Mouse (Mus musculus) ES-Bruce4 (cell line): Measurements from ENCODE around the gene Malrd1. TPM values are rescaled to one million over a fixed set of nuclear protein-coding genes. Genes with fewer than 3 reads are reported as not detected.

ENCODE experiments used
- H3K27ac ChIP-seq: 2 replicates; pipeline ENCODE4 v1.5.1; 2012; ENCODE audit warnings: low read length, inconsistent platforms; ENCODE audit not compliant: insufficient read depth
- H3K27me3 ChIP-seq: 2 replicates; pipeline ENCODE4 v1.6.1; 2012; ENCODE audit warnings: mild to moderate bottlenecking, low read length, inconsistent platforms; ENCODE audit not compliant: control insufficient read depth, poor library complexity, insufficient read depth, severe bottlenecking
- H3K36me3 ChIP-seq: 2 replicates; pipeline ENCODE4 v1.6.1; 2012; ENCODE audit warnings: inconsistent platforms, mild to moderate bottlenecking, low read length, moderate library complexity; ENCODE audit not compliant: control insufficient read depth, poor library complexity, insufficient read depth, severe bottlenecking
- H3K4me1 ChIP-seq: one replicate; pipeline ENCODE4 v1.8.1; 2011; ENCODE audit warnings: low read length; ENCODE audit not compliant: control insufficient read depth, insufficient read depth
- H3K4me3 ChIP-seq: 2 replicates; pipeline ENCODE4 v1.5.1; 2011; ENCODE audit warnings: low read depth, mild to moderate bottlenecking, low read length
- H3K9ac ChIP-seq: 2 replicates; pipeline ENCODE4 v1.6.1; 2012; ENCODE audit warnings: low read depth, mild to moderate bottlenecking, inconsistent platforms; ENCODE audit not compliant: poor library complexity, severe bottlenecking
- H3K9me3 ChIP-seq: replicated peaks from 2 replicates; pipeline ENCODE4 v1.6.1; 2012; ENCODE audit warnings: mild to moderate bottlenecking, low read length, inconsistent platforms; ENCODE audit not compliant: control insufficient read depth, poor library complexity, insufficient read depth, severe bottlenecking
- CTCF ChIP-seq: IDR thresholded peaks from one replicate; pipeline ENCODE4 v1.8.1; 2011; ENCODE audit warnings: low read depth, low read length
- EP300 ChIP-seq: IDR thresholded peaks from 2 replicates; pipeline ENCODE4 v1.6.1; 2011; ENCODE audit warnings: low read depth, low read length; ENCODE audit not compliant: insufficient read depth
- POLR2A ChIP-seq: IDR thresholded peaks from one replicate; pipeline ENCODE4 v1.8.1; 2011; ENCODE audit warnings: low read length; ENCODE audit not compliant: insufficient read depth
- polyA plus RNA-seq: library from polyadenylated mRNA; stranded (reverse); fragments of >200 nt; gene quantifications from 2 replicates; pipeline ENCODE4 v1.2.4, GENCODE M21; 2011; ENCODE audit warnings: low read depth; ENCODE audit not compliant: missing spikeins, insufficient read depth, insufficient read length

Malrd1 gene
- polyA plus RNA-seq, 1 experiment, result not detected

GRCm38 (mm10) chr2:16172086-16172485 is 645.8 kb downstream of the Malrd1 start:
- no peaks in the 10 kb centered on the region for H3K27me3 ChIP-seq
- TF ChIP-seq POLR2A (no peak), EP300 (no peak), CTCF (no peak)
- H3K4me1 ChIP-seq, result no peaks in the 10 kb centered on the region
- H3K36me3 ChIP-seq, result no peaks in the 10 kb centered on the region
- no peak overlapping the region for H3K4me3 ChIP-seq
- H3K9me3 ChIP-seq, result no peaks in the 10 kb centered on the region
- no peak overlapping the region for H3K27ac ChIP-seq
- no peak overlapping the region for H3K9ac ChIP-seq

DNA sequence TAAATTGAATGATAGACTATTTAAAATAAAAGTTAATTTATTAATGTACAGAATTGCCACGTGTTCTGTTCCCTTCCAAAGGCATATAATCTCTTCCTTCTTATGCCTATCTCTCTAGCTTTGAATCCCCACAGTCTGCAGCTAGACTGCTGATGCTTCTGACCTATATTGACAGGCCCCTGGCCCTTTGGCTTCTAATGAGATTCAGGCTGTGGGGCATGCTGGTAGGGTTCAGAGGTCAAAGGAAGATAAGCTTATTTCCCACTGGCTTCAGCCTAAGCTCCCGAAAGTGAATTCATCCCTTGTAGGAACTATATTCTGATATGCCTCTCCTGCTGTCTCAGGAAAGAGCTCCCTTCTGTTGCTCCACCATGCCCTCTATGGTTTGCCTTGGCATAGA is 647.1 kb downstream of the Malrd1 start:
- no peaks in the 10 kb centered on the region for H3K4me1 ChIP-seq
- no peaks in the 10 kb centered on the region for H3K9me3 ChIP-seq
- no peak overlapping the region for H3K4me3 ChIP-seq
- H3K27me3 ChIP-seq, result no peaks in the 10 kb centered on the region
- H3K9ac ChIP-seq, result no peak overlapping the region
- TF ChIP-seq EP300, result no peak
- TF ChIP-seq CTCF, result no peak
- no peak for TF ChIP-seq POLR2A
- no peaks in the 10 kb centered on the region for H3K36me3 ChIP-seq
- H3K27ac ChIP-seq, result no peak overlapping the region

- Histone ChIP-seq H3K4me1 (no peaks in the 10 kb centered on the region), H3K27me3 (no peaks in the 10 kb centered on the region), H3K4me3 (no peak overlapping the region), H3K27ac (no peak overlapping the region), H3K9me3 (no peaks in the 10 kb centered on the region), H3K36me3 (no peaks in the 10 kb centered on the region), H3K9ac (no peak overlapping the region)
- TF ChIP-seq POLR2A (no peak), EP300 (no peak), CTCF (no peak)
These were observed 655.9 kb downstream of the Malrd1 start for GRCm38 (mm10) chr2:16182140-16182539.

GRCm38 (mm10) chr2:16183158-16183557 is 656.9 kb downstream of the Malrd1 start:
- Histone ChIP-seq H3K27ac (no peak overlapping the region), H3K36me3 (no peaks in the 10 kb centered on the region), H3K9ac (no peak overlapping the region), H3K9me3 (no peaks in the 10 kb centered on the region), H3K27me3 (no peaks in the 10 kb centered on the region), H3K4me1 (no peaks in the 10 kb centered on the region), H3K4me3 (no peak overlapping the region)
- TF ChIP-seq EP300 (no peak), CTCF (no peak), POLR2A (no peak)

DNA sequence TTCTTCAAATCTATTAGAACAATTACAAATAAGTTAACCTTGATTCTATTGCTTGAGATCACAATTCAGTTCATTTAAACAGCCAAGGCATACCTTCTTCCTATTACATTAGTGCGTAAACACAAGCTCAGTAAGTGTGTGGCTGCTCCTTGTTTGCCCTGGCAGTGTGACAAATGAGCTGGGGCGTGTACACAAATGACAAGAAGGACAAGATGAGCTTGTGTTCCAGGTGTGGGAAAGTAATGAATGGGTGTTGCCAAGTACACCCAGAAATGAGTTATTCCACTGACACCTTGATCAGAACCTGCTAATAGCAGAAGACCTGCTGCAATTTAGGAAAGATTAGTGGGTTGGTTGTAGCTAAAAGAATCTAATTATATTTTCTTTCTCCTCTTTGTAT is 683.7 kb downstream of the Malrd1 start:
- Histone ChIP-seq H3K9ac (no peak overlapping the region), H3K36me3 (no peaks in the 10 kb centered on the region), H3K27me3 (no peaks in the 10 kb centered on the region), H3K4me3 (no peak overlapping the region), H3K27ac (no peak overlapping the region), H3K9me3 (no peaks in the 10 kb centered on the region), H3K4me1 (no peaks in the 10 kb centered on the region)
- TF ChIP-seq POLR2A, result no peak
- no peak for TF ChIP-seq CTCF
- no peak for TF ChIP-seq EP300

- H3K9ac ChIP-seq, result no peak overlapping the region
- no peaks in the 10 kb centered on the region for H3K9me3 ChIP-seq
- H3K27me3 ChIP-seq, result no peaks in the 10 kb centered on the region
- TF ChIP-seq CTCF (no peak), EP300 (no peak), POLR2A (no peak)
- no peaks in the 10 kb centered on the region for H3K4me1 ChIP-seq
- no peak overlapping the region for H3K4me3 ChIP-seq
- H3K36me3 ChIP-seq, result no peaks in the 10 kb centered on the region
- H3K27ac ChIP-seq, result no peak overlapping the region
These were observed 686.5 kb downstream of the Malrd1 start for GRCm38 (mm10) chr2:16212752-16213151.
